Mouse (Mus musculus): ENCODE results near the gene Lcn12.

The Lcn12 gene

GRCm38 (mm10) chr2:25496462-25496861, 2.8 kb upstream of the Lcn12 start:
- DNase-seq (ENCODE audit: low spot score): peak; percentile 18

- DNase-seq (ENCODE audit: low spot score): no peak
Measured at GRCm38 (mm10) chr2:25492988-25493387, 723 bp downstream of the Lcn12 start.

- no peak for DNase-seq (ENCODE audit: low spot score)
Measured at GRCm38 (mm10) chr2:25488671-25489068, 5.0 kb downstream of the Lcn12 start.

- no peak for DNase-seq (ENCODE audit: low spot score)
Measured at GRCm38 (mm10) chr2:25487965-25488670, 5.6 kb downstream of the Lcn12 start.

GRCm38 (mm10) chr2:25484901-25485647, 8.6 kb downstream of the Lcn12 start:
- no peak for DNase-seq (ENCODE audit: low spot score)

- DNase-seq (ENCODE audit: low spot score): peak; percentile 34
Measured at GRCm38 (mm10) chr2:25482969-25483368, 10.7 kb downstream of the Lcn12 start.

GRCm38 (mm10) chr2:25480541-25480940, 13.2 kb downstream of the Lcn12 start:
- no peak for DNase-seq (ENCODE audit: low spot score)

- DNase-seq (ENCODE audit: low spot score): no peak
Measured at GRCm38 (mm10) chr2:25479551-25480311, 14.0 kb downstream of the Lcn12 start.

- DNase-seq (ENCODE audit: low spot score): no peak
Measured at GRCm38 (mm10) chr2:25477967-25478675, 15.6 kb downstream of the Lcn12 start.

GRCm38 (mm10) chr2:25477541-25477940, 16.2 kb downstream of the Lcn12 start:
- no peak for DNase-seq (ENCODE audit: low spot score)

GRCm38 (mm10) chr2:25472550-25472949, 21.2 kb downstream of the Lcn12 start:
- no peak for DNase-seq (ENCODE audit: low spot score)

GRCm38 (mm10) chr2:25469969-25470368, 23.7 kb downstream of the Lcn12 start, which contains the start of gene Ptgds:
Ptgds (minus strand) TSS chr2:25470046.
- DNase-seq (ENCODE audit: low spot score): no peak

- DNase-seq (ENCODE audit: low spot score): no peak
Measured at GRCm38 (mm10) chr2:25468962-25469915, 24.5 kb downstream of the Lcn12 start.

GRCm38 (mm10) chr2:25467606-25468303, 26.0 kb downstream of the Lcn12 start:
- no peak for DNase-seq (ENCODE audit: low spot score)

- peak; percentile 34 for DNase-seq (ENCODE audit: low spot score)
Measured at GRCm38 (mm10) chr2:25465816-25466635, 27.7 kb downstream of the Lcn12 start.

- no peak for DNase-seq (ENCODE audit: low spot score)
Measured at GRCm38 (mm10) chr2:25465256-25465655, 28.5 kb downstream of the Lcn12 start.

- DNase-seq (ENCODE audit: low spot score): no peak
Measured at GRCm38 (mm10) chr2:25463630-25464029, 30.1 kb downstream of the Lcn12 start.

GRCm38 (mm10) chr2:25461407-25461806, 32.3 kb downstream of the Lcn12 start:
- DNase-seq (ENCODE audit: low spot score): no peak

Data from lung, postnatal 25 days (tissue).